Mouse (Mus musculus) T-helper 2 cell (primary cell): Measurements from ENCODE around the gene Ifitm5.

ENCODE experiments used
- in situ Hi-C: fragments of 300-600 bp; cut with MboI, MseI; formaldehyde crosslinking; loops from one replicate; pipeline ENCODE4 v1.15.1; 2025; ENCODE audit warnings: high pct_unique_total_duplicates

Gene Ifitm5

GRCm38 (mm10) chr7:140902036-140902875 is 47.8 kb downstream of the Ifitm5 start:
- in situ Hi-C loops = loop anchor here (5.0 to 10.0 kb wide), 2 partner anchors 60 to 273 kb away; partner anchors contain the start of gene Rnh1

GRCm38 (mm10) chr7:140900220-140900619 is 49.9 kb downstream of the Ifitm5 start, which contains the start of gene Cox8b:
TSS of gene Cox8b (minus strand) at chr7:140900446.
- in situ Hi-C loops = loop anchor here (5.0 to 10.0 kb wide), 2 partner anchors 58 to 275 kb away; partner anchors contain the start of gene Rnh1

- in situ Hi-C loops = no loop called here
Observed at GRCm38 (mm10) chr7:140899121-140899520, 51.0 kb downstream of the Ifitm5 start.
